Mouse (Mus musculus) 3T3-L1 (cell line): Measurements from ENCODE around the gene 4931406P16Rik.

ENCODE experiments used
- DNase-seq: peaks from one replicate; pipeline ENCODE4 v3.0.0-alpha.2; 2015; ENCODE audit warnings: low read depth, low spot score

Gene 4931406P16Rik

DNA sequence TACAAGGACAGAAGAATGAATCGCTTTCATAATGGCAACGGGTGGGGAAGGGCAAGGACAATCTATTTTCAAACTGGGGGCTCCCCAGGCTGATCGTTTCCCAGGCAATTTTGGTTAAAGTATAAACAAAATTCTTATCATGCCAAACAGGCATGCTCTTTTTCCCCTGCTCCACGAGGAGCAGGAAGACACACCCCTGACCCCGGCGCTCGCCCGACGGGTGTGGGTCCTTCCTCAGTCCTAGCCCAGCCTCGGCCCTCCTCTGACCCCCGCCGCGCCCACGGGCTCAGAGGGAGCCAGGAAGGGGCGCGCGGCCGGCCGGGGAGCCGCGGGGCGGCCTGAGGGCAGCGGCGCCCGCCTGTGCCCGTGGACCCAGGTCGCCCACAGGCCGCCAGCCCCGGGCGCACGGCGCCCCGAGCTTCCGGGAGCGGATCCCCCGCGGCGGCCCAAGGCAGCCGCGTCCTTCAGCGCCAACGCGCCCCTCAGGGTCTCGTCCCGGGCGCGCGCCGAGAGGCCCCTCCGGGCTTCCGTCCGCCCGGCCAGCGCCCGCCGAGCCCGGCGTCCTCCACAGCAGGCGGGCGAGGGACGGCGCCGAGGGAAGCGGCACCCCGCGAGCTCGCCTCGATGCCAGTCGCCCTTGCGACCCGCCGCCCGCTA is 437 bp downstream of the 4931406P16Rik start:
- no peak for DNase-seq

DNA sequence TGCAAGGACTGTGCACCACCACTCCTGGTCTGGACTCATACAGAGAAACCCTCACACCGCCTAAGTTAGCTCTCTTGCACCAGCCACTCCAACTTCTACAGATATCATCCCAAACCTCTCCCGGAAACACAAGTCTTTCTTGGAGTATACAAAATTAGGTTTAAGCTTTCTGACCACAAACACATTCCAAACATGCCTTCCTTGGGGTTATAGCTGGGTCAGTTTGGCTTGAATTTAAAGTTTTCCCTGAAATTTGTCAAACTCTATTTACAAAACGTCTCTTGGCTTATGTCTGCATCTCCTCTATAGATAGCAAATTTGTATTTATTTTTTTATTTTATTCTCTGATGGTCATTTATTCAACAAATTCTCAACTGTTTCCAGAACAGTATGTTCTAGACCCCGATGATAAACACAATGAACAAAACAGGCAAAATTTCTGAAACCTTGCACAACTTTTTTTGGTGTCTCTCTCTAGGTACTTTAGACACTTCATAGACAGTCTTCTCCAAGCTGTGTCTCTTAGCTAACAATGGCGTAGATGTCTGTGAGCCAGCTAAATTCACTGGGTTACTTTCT is 4.1 kb downstream of the 4931406P16Rik start:
- DNase-seq = peak; percentile 67

DNA sequence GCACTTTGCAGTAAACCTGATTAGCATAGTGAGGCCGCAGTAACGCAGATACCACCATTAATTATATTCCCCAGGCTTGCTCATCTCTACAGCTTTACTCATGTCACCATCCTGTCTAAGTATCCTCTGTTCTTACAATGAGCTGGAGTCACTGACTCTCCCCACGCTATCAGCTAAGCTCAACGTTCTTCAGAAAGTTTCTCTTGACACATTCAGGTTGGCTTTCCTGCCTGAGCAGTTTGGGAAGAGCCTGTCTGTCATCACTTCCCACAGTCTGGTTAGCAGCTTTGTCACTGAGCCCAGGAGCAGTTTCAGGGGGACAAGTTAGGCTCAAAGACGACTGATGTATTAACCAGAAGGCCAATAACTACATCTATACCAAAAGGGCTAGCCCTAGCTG is 4.8 kb downstream of the 4931406P16Rik start:
- DNase-seq = no peak

DNA sequence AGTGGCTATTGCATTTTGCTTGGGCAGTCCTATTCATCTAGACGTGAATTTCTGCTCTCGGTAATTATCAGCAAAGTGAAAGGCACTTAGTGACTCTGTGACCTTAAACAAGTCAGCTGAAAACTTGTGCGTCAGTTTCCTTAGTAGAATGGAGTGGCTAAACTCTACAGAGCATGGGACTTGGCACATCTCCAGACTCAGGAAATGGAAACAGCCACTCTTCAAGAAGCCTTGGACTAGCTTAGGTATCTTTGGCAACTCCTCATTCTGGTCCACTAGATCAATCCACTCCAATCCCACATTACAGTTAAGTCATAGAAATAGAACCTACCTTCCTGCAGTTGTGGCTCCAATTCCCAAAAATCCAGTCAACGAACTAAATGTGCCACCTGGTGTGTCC is 7.9 kb downstream of the 4931406P16Rik start:
- no peak for DNase-seq

DNA sequence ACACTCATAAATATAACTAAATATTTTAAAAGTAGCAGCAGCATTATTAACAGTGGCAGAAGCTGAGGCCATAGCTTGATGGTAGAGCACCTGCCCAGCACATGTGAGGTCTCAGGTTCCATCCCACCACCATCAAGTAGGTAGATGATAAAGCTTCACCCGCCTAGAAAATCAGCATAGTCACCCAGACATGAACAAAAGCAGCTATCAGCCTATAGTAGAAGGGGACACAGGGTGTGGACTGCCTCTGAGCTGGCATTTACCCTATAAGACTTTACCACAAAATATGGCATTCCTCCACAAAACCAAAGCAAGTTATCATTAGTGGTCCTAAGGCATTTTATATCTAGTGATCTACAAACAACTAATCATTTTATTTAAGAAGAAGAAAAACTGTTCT is 10.7 kb downstream of the 4931406P16Rik start:
- DNase-seq = no peak

DNA sequence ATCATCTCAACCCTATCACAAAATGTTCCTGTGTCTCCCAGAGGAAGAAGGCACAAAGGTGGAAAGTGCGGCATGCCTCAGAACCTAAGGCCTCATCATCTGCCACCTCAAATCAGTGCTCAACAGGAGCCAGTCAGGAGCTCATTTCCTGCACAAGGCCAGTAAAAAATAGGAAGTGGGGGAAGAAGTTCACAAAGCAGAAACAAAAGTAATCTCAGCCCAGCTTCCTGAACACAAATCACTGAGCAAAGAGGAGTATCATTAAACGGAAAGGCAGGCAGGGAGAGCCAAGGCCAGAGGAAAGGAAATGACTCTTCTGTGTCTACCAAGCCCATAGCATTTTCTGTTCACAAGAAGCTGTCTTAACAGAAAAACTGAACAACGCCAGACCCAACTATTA is 11.4 kb downstream of the 4931406P16Rik start:
- no peak for DNase-seq

DNA sequence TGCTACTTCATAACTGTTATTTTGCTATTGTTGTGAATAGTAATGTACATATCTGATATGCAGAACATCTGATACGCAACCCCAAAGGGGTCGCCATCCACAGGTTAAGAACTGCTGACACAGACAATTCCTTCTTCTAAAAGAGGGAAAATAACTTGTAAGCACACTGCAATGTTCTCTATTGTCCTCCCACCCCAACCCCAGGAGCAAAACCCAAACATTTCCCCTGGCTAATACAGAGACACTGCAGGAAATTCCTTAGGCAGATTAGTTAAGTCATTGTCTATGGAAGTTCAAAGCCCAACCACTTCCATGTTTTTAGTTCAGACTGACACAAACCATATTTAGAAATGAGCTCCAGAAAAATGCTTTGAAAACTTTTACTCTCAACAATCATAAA is 14.5 kb downstream of the 4931406P16Rik start:
- DNase-seq = no peak

DNA sequence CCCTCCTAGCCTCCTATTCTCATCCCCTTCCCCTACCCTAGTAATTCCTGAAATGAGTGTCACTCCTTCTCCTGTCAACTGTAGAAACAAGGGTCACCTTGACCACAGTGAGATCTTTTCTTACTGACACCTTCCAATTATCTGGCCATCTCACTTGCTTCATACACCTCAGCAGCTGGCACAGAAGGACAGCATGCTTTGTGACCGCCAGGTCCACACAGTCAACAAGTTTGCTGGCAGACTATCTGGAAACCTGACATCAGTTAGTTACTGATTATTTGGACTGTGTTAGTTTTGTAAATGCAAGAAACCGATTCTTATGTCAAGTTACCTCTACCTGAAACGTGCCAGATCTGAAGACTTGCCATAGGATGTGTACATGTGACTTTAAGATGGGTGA is 17.2 kb downstream of the 4931406P16Rik start:
- no peak for DNase-seq

DNA sequence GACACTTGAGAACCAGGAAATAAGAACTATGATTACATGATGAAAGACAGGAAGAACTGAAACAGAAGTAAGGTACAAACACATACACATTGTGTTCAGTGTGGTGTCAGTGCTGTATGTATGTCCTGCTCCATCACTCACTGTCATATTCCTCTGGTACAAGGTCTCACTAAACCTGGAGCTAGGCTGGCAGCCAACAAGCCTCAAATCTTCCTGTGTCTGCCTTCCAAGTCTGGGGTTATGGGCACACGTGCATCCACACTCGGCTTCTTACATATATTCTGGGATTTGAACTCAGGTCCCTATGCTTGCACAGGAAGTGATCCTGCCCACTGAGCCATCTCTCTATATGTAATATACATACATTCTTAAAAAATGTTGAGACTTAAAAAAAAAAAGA is 20.7 kb downstream of the 4931406P16Rik start:
- DNase-seq = no peak

DNA sequence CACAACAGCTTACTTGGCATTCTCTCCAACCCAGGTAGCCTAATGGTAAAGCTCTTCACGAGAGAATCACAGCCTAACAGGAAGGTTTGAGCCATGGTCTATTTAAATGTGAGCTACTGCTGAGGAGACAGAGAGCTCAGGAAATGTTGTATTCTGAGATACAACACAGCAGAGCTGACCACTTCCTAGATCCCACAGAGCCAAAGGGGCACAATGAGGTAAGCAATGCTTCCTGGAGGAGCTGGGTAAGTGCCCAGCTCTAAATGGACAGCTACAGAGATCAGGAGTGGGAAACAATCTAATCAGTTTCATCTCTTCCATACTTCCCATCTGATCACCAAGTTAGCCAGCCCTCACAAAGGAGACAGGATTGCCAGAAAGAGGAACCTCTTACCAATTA is 22.1 kb downstream of the 4931406P16Rik start:
- DNase-seq = peak; percentile 23

DNA sequence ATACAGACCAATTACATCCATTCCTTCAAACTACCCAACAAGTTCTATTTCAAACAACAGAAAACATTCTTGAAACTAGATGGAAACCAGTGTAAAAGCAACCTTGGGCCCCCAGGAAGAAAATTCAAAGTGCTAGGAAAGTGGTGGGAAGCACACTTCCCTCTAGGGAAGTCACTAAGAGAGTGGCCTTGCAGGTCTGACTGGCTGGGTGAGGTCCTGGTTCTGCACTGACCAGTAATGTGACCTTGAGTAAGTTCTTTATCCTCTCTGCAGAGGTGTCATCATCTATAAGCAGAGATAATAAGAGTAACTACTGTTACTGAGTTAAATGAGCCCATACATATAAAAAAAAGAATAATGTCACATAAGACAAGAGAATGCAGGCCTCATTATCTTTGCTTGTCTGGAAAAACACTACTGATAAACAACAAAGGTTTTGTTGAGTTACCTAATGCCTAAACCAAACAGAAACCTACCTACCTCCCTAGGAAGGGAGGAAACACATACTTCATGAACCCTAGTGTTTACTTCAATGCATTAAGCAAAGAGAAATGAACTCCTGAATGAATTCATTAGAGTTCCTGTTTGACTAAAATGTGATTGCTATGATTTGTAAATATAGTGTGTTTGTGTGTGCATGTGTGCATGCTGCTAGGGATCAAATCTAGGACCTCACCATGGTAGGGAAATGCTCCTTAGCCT is 22.8 kb downstream of the 4931406P16Rik start:
- DNase-seq = no peak

DNA sequence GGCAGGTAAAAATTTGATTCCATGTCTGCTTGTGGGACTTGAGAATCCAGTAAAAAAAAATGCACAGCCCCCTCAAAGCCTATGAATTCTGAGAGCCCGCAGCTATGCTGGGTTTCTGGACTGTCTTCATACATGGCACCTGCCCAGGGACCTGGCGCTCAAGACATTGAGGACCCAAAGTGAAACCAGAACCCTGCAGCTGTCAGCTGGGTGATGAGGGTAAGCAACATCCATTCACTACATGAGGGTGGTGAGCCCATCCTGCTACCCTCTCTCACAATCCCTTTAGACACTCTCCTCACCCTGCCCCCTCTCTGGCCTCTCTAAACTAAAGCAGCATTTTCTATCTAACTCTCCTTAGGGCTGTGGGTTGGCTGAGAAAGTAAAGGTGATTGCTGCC is 35.7 kb downstream of the 4931406P16Rik start:
- no peak for DNase-seq

DNA sequence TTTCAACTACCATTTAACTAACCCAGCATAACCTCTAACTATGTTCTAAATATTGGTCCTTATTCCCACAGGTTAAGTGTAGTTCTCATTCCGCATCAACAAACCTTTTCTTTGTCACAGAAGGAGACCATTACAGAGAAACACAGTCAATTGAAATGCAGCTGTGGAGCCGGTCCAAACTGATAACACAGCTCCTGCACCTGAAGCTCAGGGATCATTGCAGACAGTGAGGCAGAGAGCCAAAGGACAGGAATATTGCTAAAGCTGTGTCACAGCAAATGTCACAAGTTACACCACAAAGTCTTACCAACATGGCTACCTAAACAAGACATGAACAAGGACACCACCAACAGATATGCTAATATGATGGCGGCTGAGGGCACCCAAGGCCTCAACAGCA is 37.3 kb downstream of the 4931406P16Rik start:
- no peak for DNase-seq

DNA sequence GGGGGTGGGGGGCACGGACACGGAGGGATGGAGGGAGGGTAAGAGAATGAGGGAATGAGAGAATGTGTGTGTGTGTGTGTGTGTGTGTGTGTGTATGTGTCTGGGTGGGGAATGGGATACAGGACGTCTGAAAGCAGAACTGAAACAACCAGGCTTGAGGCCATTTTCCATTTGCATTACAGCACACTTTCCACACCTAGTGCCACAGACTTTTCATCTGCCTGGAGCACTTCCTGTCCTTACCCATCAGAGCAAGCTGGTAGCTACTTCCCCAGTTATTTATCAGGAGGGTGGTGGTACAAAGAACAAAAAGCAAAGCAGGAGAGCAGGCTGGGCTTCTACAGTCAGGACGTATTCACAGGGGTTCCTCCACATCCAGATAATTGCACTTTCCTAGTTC is 40.9 kb downstream of the 4931406P16Rik start:
- no peak for DNase-seq

DNA sequence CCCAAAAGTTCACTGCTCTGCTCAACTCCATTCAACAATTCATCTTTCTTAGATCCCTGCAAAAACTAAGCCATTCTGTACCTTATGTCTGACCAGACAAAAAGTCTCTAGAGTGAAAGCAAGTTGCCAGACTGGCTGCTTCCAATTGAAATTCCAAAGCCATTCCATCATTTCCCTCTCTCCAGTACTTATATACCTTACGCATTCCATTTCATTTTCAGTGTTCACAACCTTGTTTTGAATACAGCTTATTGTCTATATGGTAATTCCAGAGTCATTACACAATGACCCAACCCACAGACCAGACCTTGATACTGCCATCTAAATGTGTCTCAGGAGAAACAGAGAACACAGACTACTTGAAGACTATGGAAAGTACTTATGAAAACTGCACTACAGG is 44.9 kb downstream of the 4931406P16Rik start:
- peak; percentile 77 for DNase-seq

DNA sequence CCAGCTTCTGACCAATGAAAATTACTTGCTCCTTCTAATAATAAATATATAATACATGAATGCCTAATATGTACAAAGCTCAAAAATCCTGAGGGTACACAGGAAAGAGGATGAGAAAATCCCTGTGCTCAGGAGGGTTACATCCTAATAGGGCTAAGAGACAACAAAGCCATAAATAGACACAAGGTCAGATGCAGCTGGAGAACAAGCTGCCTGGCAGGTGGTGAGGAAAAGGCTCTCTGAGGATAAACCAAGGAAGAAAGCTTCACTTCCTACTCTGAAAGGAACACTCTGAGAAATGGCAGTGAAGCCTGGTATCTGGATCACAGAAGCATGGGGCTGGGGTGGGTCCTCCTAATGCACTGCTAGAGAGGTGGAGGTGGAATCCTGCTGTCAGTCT is 46.9 kb downstream of the 4931406P16Rik start:
- no peak for DNase-seq

DNA sequence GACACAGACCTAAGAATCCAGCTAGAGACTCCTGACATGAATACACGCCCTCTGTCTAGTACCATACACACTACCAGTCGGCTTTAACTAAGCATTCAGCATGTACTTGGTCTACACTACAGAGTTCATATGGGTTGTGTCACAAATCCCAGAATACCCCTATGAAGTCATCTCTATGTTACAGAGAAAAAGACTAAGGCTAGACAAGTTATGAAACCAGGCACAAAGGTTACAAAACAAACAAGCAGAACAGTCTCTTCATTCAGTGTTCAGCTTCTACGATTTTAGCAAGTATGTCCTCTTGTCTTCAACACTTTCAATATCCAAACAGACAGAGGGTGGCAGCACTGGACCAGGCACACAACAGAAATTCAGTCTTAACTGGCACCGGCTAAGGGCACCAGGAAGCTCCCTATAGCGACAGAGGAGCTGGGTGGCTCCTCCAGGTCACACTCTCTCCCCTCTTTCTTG is 47.4 kb downstream of the 4931406P16Rik start:
- DNase-seq = peak; percentile 85

DNA sequence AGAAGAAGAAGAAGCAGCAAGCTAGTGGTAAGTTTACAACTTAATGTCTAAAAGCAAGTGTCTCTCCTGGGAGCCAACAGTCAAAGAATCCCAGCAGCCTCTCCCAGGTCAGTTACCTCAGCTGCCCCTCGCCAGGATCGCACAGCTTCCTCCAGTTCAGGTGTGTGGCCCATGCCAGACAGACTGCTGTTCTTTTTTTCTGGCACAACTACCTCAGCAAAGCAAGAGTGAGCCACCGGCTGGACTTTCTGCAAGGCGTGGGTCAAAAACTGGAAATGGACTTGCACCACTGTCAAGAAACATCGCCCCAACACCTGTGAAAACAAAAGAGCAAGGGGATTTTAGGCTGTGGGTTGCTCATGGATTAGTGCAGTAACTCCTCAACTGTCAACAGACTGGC is 49.9 kb downstream of the 4931406P16Rik start:
- no peak for DNase-seq

DNA sequence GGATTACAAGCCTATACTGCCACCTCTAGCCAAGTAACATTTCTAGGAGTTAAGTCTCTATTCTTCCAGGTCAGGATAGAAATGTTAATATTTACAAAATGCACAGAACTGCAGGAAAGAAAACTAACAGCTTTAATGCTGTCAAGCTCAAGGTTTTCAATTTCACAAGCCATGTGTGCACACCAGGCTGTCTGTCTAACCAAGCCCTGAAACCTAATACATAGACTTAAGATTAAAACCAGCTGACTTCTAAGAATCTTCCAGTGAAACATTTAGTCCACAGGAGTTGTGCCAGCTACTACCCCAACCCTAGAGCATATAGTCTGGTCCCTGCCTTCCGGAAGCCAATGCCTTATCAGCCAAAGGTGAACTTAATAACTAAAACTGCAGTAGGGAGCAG is 54.9 kb downstream of the 4931406P16Rik start:
- no peak for DNase-seq

DNA sequence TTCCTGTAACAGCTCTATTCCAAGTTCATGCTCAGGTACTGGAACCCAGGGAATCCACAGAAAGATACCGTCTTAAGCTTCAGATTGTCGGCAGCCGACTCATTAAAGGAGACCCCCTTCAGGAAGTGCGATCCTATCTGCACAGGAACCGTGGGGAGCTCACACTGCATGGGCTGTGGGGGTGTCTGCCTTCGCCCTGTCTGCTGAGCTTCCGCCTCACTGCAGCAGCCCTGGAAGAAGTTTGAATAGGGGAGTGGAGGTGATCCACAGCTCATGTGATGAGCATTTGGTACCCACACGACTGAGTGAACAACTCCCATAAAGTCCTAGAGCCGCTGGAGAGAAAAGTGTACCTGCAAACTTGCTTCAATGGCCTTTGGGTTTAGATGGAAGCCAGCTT is 56.1 kb downstream of the 4931406P16Rik start:
- DNase-seq = no peak

DNA sequence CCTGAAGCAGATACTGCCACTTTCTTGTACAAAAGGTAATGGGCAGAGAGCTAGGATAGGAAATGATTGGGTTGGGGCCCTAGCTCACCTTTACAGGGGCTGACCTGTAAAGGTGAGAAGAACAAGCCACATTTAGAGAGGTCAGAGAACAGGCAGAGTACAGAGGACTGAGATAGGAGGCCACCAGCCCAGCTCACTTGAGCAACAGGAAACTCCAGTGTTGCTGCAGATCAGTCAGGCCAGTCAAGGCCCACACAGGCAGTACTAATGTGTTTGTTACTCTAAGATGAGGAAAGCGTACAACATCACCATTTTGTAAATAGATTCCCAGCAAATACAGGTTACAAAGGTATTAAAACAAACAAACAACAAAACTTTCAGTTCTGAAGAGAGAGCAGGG is 57.4 kb downstream of the 4931406P16Rik start:
- no peak for DNase-seq

DNA sequence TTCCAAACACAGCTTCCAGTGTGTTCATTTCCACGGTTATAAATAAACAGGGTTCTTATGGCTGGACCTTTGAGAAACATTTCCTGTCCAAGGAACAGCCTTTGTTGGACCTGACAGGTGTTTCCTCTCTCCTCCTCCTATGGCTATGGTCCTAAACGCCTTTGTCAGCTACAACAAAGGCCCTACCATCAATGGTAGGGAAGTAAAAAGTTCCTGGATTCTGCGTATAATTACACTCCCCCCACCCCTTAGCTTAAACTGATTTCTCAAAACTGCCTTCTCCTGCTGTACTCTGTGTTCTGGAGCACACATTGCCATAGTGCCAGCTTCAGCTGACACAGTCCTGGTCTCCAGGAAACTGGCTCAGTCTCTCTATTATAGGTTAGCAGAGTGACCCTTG is 58.2 kb downstream of the 4931406P16Rik start:
- DNase-seq = no peak

DNA sequence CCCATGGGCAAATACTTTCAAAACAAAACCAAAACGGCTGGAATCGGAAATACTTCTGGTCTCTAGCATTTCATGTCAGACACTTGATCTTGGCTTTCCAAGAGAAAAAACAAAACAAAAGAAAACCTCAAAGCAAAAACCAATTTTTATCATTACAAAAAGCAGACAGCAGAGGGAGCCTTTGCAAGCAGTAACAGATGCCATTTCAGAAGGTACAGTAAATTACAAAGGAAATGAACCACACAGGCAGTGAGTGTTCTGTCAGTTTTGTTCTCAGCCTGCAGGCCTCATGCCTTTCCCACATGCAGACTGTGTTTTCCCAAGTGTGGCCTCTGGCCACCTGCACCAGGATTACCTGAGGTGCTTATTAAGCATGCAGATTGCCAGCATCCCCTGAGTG is 61.3 kb downstream of the 4931406P16Rik start:
- DNase-seq = peak; percentile 69
